Mouse (Mus musculus): ENCODE results near the gene Esrrg. TPM values are rescaled to one million over a fixed set of nuclear protein-coding genes. Genes with fewer than 3 reads are reported as not detected.

The Esrrg gene
- total and polyA plus RNA-seq, 3 experiments, result not detected

- in situ Hi-C loops (cut with MboI; ENCODE audit: low pct_ligation_motif_present, low pct_unique_long_range_greater_than_20kb, low sequenced_read_pairs), result no loop called here
- Histone ChIP-seq H3K27ac (ENCODE audit: insufficient read depth, low read depth) (no peak overlapping the region), H3K4me1 (ENCODE audit: control insufficient read depth in 1 of 2, insufficient read depth in 2 of 2) (no peaks in the 10 kb centered on the region), H3K4me3 (replicated peaks in 1 of 3; ENCODE audit: low read depth in 2 of 3, low read length in 2 of 3, poor library complexity in 1 of 3) (no peak overlapping the region), H3K79me2 (replicated peaks; ENCODE audit: control insufficient read depth, extremely low read depth, insufficient read depth, poor library complexity, severe bottlenecking) (no peaks in the 10 kb centered on the region), H3K27me3 (replicated peaks) (no peaks in the 10 kb centered on the region), H3K9ac (ENCODE audit: insufficient read depth, low read depth) (no peak overlapping the region), H3K36me3 (replicated peaks in 1 of 2; ENCODE audit: control insufficient read depth in 1 of 2, insufficient read depth in 1 of 2, low read length in 1 of 2) (no peaks in the 10 kb centered on the region), H3K9me3 (replicated peaks; ENCODE audit: low read length) (peaks cover 76% of the 10 kb centered on the region), H3K4me2 (ENCODE audit: insufficient read depth, low read depth, poor library complexity, severe bottlenecking) (no peak overlapping the region)
- TF ChIP-seq IRF4 (IDR thresholded peaks at IDR 0.05; ENCODE audit: low read depth, low read length), result no peak
- TF ChIP-seq ZC3H11A (IDR thresholded peaks at IDR 0.05; ENCODE audit: low read depth, low read length), result no peak
- no peak for TF ChIP-seq TBP (conservative IDR thresholded peaks at IDR 0.05; ENCODE audit: low read depth, low read length)
- TF ChIP-seq ZKSCAN1 (IDR thresholded peaks at IDR 0.05; ENCODE audit: borderline replicate concordance, low read depth, low read length), result no peak
- TF ChIP-seq ETS1 (conservative IDR thresholded peaks at IDR 0.05; ENCODE audit: low read depth, low read length), result no peak
- TF ChIP-seq ELF1 (IDR thresholded peaks at IDR 0.05; ENCODE audit: low read depth, low read length), result no peak
- TF ChIP-seq POLR2A (IDR thresholded peaks at IDR 0.05; ENCODE audit: low read depth, low read length), result no peak
- TF ChIP-seq MYC (IDR thresholded peaks at IDR 0.05; ENCODE audit: low read depth, low read length), result no peak
- no peak for TF ChIP-seq USF1 (IDR thresholded peaks at IDR 0.05; ENCODE audit: low read depth, low read length)
- TF ChIP-seq CHD2 (IDR thresholded peaks at IDR 0.05; ENCODE audit: low read length), result no peak
- no peak for TF ChIP-seq JUND (conservative IDR thresholded peaks at IDR 0.05; ENCODE audit: low read depth, low read length)
- no peak for TF ChIP-seq USF2 (conservative IDR thresholded peaks at IDR 0.05; ENCODE audit: low read depth, low read length)
- no peak for TF ChIP-seq UBTF (IDR thresholded peaks at IDR 0.05; ENCODE audit: low read depth, low read length)
- TF ChIP-seq SIN3A (IDR thresholded peaks at IDR 0.05; ENCODE audit: low read length), result no peak
- TF ChIP-seq POLR2AphosphoS2 (IDR thresholded peaks at IDR 0.05; ENCODE audit: low read depth, low read length), result no peak
- no peak for DNase-seq (ENCODE audit: extremely low read depth)
- dilution Hi-C loops (cut with MboI; ENCODE audit: extremely low pct_ligation_motif_present, extremely low pct_unique_long_range_greater_than_20kb, low sequenced_read_pairs), result no loop called here
Measured at GRCm38 (mm10) chr1:187758546-187758945, 150.0 kb downstream of the Esrrg start.

- Histone ChIP-seq H3K36me3 (replicated peaks in 1 of 2; ENCODE audit: control insufficient read depth in 1 of 2, insufficient read depth in 1 of 2, low read length in 1 of 2) (no peaks in the 10 kb centered on the region), H3K4me2 (ENCODE audit: insufficient read depth, low read depth, poor library complexity, severe bottlenecking) (no peak overlapping the region), H3K27me3 (replicated peaks) (no peaks in the 10 kb centered on the region), H3K9me3 (replicated peaks; ENCODE audit: low read length) (peaks cover 72% of the 10 kb centered on the region), H3K4me1 (ENCODE audit: control insufficient read depth in 1 of 2, insufficient read depth in 2 of 2) (no peaks in the 10 kb centered on the region), H3K79me2 (replicated peaks; ENCODE audit: control insufficient read depth, extremely low read depth, insufficient read depth, poor library complexity, severe bottlenecking) (no peaks in the 10 kb centered on the region), H3K27ac (ENCODE audit: insufficient read depth, low read depth) (no peak overlapping the region), H3K4me3 (replicated peaks in 1 of 3; ENCODE audit: low read depth in 2 of 3, low read length in 2 of 3, poor library complexity in 1 of 3) (no peak overlapping the region), H3K9ac (ENCODE audit: insufficient read depth, low read depth) (no peak overlapping the region)
- DNase-seq (ENCODE audit: extremely low read depth), result no peak
- TF ChIP-seq MAFK (IDR thresholded peaks at IDR 0.05; ENCODE audit: insufficient replicate concordance, low read length) (no peak), NRF1 (IDR thresholded peaks at IDR 0.05; ENCODE audit: low read depth, low read length) (no peak), ETS1 (conservative IDR thresholded peaks at IDR 0.05; ENCODE audit: low read depth, low read length) (no peak), CHD1 (IDR thresholded peaks at IDR 0.05; ENCODE audit: low read depth, low read length) (no peak), PAX5 (IDR thresholded peaks at IDR 0.05; ENCODE audit: low read length) (no peak), MXI1 (IDR thresholded peaks at IDR 0.05; ENCODE audit: low read depth, low read length) (no peak), RAD21 (IDR thresholded peaks at IDR 0.05; ENCODE audit: low read depth, low read length) (no peak), USF2 (conservative IDR thresholded peaks at IDR 0.05; ENCODE audit: low read depth, low read length) (no peak), MEF2A (IDR thresholded peaks at IDR 0.05; ENCODE audit: borderline replicate concordance, low read depth, low read length) (no peak), ZNF384 (IDR thresholded peaks at IDR 0.05; ENCODE audit: low read depth, low read length) (no peak), ZMIZ1 (IDR thresholded peaks at IDR 0.05; ENCODE audit: low read depth, low read length) (no peak)
- in situ Hi-C loops (cut with MboI; ENCODE audit: low pct_ligation_motif_present, low pct_unique_long_range_greater_than_20kb, low sequenced_read_pairs) (no loop called here), dilution Hi-C loops (cut with MboI; ENCODE audit: extremely low pct_ligation_motif_present, extremely low pct_unique_long_range_greater_than_20kb, low sequenced_read_pairs) (no loop called here)
Measured at GRCm38 (mm10) chr1:187759536-187759935, 150.9 kb downstream of the Esrrg start.
